Mouse (Mus musculus) adrenal gland, postnatal 36 days (tissue): ENCODE data around the gene Dzip1l. TPM values are rescaled to one million over a fixed set of nuclear protein-coding genes. Genes with fewer than 3 reads are reported as not detected.
A peak's percentile ranks its signal among the peaks of the same experiment; 100 is the strongest.

ENCODE experiments used
- DNase-seq, 2 experiments: peaks; one replicate each; pipeline ENCODE4 v3.0.0; 2021; ENCODE audit warnings: mixed read lengths in 1 of 2
- total RNA-seq, 2 experiments: library from RNA; stranded (reverse); gene quantifications; 2 replicates each; pipeline ENCODE4 v1.2.3; 2021

Gene Dzip1l
- total RNA-seq, 2 experiments from 2014 or later, result 4.5 to 4.6 TPM

DNA sequence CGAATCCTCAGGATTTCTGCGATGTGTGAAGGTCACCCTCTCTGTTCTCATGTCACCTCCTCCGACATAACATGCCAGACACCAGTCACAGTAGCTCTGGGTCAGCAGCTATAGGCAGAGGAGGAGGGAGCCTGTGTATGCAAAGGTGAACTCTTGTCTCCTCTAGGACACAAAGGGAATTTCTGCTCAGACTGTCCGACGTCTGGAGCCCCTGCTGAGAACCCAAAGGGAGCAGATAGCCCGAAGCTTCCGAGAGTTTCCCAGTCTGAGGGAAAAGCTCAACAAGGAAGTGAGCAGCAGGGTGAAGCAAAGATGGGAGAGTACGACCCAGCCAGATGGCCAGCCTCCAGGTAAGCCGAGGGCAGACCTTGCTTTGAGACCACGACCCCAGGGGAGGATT lies 31.5 kb downstream of the Dzip1l start:
- no peak for DNase-seq

DNA sequence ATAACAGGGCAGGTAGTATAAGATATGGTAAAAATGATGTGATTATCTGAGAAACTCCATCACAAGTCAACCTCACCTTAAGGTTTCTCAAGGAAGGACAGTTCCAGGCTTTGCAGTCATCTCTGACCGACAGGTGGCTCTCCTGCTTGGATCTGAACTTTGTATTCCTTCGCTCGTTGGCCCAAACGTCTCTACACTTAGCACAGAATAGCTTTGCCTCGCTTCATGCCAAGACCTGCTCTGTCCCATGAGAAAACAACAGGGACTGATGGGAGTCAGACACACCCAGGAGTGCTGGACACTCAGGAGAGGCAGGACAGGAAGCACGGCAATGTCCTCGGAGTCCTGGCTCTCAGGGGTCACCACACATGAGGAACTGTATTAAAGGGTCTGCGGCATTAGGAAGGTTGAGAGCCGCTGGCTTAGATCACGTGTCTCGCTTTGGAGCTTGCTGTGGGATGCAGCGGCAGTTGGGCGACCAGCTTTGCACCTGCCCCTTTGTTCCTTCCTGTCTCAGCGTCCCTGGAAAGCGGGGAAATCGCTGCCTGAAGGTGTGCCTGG lies 32.4 kb downstream of the Dzip1l start:
- DNase-seq, result no peak

DNA sequence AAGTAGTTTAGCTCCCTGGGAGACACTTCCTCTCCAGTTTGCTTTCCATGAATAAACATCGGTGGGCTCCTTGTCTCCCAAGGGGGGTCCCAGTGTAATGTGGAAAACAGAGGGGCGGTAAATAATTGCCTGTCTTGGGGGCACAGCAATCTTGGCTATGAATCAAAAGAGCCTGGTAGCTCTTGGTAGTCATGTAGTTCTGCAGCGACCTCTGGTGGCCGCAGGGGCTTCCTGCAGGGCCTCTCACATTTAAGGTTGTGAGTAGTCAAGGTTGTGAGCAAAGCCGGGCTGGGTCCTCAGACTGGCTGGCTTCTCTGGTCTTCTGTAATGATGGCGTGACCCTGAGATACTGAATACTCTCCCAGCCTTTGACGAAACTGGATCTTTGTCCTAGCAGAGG lies 33.1 kb downstream of the Dzip1l start:
- DNase-seq, result peak; percentile 76 to 77

DNA sequence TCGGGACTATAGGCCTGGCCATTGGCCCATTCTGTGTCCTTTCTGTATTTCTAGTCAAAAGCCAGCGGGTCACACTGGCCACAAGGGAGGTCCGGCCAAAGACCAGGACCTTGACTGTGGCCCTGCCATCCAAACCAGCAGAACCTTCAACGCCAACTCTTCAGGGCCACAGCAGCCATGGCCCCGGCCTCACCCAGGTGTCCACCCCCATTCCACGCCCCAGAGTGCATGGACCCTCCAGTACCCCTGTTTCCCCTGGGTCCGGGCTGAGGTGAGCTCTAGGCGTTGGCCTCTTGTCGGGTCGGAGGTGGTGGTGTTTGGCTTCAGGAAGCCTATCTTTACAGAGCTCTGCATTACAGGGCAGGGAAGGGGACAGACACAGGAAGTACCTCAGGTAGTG lies 33.6 kb downstream of the Dzip1l start:
- DNase-seq, result peak in 1 of 2 experiments; percentile 25

DNA sequence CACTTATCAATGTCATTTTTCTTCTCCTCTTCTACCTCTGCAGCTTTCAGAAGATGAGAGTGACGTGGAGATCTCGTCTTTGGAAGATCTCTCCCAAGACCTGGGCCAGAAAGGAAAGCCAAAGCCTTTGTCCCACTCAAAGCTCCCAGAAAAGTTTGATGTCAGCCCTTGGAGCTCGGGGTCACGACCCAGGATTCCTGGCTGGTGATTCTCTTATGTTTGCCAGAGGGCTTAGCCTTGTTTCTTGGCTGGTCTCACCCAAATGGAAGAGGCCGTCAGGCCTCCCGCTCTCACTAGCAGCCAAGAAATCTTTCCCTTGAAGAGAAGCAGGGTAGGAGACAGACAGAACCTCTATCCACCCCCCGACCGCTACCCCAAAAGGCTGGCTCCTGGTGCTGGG lies 38.3 kb downstream of the Dzip1l start:
- peak; percentile 24 to 40 for DNase-seq

DNA sequence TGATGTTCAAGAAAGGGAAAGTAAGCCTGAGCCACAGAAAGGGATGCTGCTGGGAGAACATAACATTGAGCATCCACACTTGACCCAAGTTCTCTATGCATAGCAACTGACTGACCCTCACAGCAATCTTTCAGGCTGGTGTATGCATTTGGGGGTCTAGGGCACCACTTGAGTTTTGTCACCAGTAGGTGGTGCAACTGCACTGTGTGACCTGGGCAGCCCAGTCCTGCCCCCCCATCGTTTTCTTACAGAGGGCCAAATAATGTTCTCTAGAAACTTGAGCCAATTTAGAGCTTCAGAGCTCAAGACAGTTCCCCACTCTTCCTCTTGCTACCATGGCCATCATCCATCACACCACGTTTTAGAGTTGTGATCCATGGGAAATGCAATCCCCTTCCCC lies 42.3 kb downstream of the Dzip1l start:
- DNase-seq, result peak in 1 of 2 experiments; percentile 18

DNA sequence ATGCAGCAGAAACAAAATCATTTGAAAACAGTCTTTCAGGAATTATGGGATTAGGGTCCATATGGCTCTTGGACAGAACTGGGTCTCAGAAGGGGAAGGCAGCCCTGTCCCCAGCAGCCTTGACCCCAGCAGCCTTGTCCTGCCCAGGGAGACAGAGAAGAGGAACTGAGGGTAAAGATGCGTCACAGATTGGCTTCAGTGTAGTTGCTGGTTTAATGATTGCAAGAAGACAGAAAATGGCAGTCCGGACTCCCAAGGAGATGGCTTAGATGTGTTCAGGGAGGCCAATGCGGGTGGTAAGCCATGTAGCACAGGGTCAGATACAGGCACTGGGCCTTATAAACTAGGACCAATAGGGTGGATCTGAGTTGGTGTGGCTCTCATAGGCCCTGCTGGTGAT lies 46.4 kb downstream of the Dzip1l start:
- DNase-seq, result no peak

DNA sequence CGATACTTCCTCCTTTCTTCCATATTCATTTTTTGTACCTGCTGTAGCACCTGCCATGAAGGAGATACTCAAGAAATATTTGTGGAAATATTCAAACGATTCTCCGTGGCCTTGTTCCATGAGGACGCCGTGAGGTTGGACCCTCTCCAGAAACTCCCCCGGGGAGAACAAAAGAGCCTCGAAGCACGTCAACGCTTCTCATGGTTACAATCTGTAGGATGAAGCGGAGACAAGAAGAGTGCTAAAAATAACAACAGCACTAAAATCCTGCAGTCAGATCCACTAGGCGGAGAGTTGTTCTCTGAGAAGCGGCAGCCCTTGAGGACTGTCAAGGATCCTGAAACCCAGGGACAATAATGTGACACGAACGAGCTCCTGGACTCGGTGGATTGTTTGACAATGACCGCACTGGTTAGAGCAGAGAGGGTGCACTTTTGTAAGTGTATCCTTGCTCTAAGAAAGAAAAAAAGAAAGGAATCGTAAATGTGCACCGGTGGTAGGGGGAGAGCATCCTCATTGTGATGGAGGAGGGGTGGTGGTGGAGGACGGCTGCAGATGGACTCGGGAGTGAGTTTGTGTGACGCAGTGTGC lies 52.8 kb downstream of the Dzip1l start:
- DNase-seq, result no peak

DNA sequence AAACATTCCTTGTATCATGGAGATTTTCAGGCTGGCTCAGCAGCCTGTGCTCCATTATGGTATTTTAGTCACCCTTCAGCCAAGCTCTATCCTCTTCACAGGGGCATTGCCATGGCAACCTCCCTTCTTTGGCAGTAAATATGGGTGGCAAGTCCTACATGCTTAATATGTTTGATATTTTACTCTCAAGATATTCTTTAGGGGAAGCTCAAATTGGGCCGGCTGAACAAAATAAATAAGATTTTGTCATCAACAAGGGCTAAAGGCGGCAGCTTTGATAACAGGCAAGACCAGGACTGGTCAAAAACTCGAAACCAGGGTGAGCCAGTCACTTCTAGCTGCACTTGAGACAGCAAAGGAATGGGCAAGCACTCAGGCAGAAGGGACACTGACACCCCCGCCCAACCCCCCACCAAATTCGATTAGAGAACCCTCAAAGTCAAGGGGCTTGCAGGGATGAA lies 55.8 kb downstream of the Dzip1l start:
- DNase-seq, result no peak

DNA sequence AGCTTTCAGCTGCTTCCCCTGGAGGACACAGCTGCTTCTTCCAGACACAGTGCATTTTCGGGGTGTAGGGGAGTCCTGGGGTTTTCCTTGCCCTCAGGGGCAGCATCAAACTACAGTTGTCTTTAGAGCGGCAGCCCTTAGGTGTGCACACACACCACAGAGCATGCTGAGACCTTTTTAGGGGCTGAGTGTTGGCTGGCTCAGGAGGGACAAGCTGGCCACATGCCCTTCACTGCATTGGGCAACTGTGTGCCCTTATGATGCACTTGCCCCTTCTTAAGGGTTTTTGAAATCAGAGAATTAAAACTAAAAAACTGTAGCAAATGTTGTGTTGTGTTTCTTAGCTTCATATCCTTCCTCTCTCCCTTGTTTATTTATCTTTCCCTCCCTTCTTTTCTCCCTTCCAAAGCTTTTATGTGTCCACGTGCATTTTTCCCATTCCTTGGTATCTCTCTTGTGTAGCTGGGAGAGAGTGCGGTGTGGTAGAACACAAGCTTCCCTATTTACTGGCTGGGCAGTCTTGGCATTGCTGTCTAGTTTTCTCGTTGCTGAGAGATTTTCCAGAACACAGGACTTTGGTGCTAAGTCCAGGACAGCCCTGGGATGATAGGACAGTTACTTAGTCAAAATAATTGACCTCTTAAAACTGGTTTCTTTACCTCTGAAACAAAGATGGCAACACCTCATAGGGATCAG lies 56.4 kb downstream of the Dzip1l start:
- DNase-seq, result no peak

DNA sequence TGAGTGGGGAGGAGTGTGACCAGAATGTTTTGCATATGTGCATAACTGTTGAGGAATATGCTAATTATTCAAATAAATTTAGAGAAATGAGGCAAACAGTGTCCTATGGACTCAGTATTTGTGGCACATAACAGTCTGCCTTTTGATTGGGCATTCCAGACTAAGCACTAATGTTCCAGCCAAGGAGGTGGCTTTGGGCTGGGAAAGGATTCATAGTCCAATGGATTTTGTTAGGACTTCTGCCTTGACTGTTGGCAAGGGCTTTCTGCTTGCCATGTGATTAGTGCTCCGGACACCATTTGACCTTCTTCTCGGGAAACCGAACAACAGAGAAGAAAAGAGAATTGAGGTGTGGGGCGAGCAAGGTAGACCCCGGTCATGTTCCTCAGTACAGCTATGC lies 60.5 kb downstream of the Dzip1l start:
- no peak for DNase-seq

DNA sequence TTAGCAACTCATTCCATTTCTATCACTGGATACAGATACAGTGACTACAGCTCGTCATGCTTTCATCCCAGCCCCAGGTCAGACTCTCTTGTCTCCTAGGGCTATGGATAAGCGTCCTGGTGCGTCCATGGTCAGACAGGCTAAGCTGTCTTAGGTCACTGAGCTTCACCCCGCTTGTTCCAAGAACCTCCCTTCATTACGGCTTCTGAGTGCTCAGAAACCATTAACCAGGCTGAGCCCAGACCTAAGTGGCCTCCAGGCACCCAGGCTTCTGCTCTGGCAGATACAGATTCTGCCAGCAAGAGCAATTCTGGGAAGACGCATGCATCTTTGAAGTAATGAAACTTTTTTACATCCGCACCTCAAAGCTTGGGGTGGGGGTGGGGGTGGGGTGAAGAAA lies 61.1 kb downstream of the Dzip1l start:
- no peak for DNase-seq

DNA sequence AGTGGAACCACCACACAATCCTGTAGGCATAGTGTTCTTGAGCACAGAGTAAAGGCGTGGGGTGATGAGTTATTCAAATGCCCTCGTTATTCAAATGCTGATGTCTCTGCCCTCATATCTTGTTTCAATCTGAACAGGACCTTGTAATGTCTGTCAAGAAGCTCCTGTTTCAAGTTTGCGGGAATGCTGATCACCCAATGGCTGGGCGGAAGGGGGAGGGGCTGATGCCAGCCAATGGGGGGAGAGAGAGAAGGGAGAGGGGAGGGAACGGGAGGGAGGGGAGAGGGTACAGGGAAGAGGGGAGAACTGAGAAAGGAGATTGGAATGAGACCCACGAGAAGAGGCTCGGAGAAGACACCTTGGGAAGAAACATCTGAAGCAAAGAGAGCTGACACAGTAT lies 65.7 kb downstream of the Dzip1l start:
- no peak for DNase-seq

DNA sequence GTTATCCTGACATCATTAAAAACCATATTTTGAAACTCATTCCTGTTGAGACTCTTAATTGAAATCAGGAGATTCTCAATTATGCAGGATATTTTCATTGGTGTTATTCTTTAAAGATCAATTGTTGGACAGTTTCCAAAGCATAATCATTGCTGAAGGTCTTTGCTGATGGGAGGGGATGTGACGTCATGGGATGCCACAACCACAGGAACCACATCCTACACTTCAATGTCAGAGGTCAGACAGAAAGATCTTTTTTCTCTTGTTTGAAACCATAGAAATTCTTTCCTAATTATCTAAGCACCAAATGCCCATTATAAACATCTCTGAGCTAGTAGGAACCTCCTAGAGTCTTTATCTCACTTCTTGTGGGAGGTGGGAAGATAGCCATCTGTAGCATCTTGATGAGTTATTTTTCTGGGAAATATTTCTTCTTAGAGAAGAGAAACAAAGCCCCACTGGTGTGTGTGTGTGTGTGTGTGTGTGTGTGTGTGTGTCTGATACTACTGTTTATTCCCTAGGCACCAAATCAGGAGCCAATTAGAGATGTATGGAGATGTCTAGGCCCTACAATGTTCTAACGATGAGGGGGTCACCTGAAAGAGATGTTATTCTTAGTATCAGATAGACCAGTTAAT lies 70.6 kb downstream of the Dzip1l start:
- no peak for DNase-seq

DNA sequence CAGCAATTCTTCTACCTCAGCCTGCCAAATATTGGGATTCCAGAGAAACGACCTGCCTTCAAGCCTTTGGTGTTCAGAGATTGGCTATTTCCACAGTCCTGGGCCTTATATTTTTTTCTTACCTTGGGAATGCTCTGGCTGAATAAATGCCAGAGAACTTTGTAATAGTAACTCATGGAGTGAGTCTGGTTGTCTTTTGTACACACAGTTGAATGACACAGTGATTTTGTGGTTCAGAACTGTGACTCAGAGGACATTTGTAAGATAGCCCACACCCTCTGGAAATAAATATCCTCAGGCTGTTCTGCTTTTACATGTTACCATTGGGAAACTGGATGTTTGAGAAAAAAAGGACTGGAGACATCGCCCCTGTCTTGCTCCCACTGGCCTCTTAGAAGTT lies 71.9 kb downstream of the Dzip1l start:
- no peak for DNase-seq

DNA sequence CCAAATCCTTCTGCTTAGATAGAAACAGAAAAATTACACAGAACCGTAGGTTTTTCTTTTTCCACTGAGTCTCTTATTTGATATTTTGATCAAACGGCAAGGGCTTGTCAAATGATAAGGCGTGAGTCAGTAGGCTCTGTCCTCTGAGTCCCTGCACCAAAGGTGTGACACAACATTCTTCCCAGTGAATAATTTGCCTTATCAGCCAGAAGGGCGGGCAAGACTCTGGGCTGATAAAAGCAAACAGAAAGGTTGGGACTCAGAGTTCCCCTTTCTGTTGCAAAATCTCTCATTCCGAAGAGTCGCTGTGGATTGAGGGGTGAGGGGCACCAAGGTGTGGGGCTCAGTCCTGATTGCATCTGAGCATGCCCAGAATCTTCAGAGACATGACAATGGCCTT lies 72.9 kb downstream of the Dzip1l start:
- DNase-seq, result no peak

DNA sequence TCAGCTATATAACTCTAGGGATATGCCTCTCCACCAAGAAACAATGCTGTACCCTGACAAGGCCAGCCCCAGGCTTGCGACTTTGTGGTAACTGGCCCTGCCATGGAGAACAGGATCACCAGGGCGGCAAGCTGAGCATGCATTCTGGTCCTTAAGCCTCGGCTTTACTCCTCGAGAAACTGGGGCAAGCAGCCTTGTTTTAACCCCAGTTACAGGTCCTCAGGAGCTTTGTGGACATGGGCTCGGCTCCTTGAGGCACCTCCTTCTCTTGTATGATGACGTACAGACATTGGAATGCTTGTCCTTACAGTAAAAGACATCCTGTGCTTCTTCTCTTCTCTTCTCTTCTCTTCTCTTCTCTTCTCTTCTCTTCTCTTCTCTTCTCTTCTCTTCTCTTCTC lies 74.4 kb downstream of the Dzip1l start:
- no peak for DNase-seq

DNA sequence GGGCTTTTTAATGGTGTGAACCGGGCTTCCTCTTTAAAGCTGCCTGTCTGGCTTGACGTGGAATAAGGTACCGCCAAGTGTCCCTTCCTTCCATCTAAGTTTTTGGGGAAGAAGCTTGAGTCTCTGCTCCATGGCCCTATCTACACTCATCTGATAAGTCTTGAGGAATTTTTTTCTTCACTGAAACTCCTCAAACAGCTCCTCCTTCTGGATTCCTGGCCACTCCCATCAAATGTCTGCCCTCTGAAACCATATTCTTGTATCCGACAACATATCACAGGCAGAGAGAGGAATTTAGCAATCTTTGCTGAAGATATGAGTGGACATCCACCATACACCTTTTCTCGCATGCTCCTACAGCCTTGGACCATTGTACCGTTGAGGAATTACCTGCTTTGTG lies 77.0 kb downstream of the Dzip1l start:
- no peak for DNase-seq

DNA sequence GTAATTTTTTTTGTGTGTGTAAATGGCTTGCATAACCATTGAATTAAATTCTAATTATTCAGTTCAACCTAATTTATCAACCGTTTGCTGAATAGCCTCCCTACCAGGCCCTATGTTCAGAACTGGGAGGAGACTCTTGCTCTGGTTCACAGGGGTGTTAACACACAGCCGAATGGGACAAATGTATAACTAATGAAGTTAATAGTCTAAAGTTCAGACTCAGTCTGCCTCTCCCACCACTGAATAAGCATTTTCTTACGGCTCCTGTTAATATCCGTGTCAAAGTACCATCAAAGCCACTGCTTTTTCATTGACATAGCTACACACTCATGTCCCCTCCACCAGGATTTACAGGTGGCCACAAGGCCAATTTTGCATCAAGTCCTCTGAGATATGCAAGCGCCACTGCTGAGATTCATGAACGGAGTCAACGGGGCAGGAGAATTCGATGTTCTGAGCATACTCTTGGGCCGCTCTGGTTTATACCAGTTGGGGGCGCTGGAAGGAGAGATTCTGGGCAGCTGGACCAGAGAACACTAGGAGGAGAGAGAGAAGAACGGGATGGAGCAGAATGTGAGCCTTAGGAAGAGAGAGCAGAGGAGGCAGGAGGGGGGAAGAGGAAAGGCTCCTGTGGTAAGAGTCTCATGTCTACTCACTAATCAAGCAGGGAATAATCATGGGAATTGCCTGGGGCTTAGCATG lies 78.3 kb downstream of the Dzip1l start:
- no peak for DNase-seq

DNA sequence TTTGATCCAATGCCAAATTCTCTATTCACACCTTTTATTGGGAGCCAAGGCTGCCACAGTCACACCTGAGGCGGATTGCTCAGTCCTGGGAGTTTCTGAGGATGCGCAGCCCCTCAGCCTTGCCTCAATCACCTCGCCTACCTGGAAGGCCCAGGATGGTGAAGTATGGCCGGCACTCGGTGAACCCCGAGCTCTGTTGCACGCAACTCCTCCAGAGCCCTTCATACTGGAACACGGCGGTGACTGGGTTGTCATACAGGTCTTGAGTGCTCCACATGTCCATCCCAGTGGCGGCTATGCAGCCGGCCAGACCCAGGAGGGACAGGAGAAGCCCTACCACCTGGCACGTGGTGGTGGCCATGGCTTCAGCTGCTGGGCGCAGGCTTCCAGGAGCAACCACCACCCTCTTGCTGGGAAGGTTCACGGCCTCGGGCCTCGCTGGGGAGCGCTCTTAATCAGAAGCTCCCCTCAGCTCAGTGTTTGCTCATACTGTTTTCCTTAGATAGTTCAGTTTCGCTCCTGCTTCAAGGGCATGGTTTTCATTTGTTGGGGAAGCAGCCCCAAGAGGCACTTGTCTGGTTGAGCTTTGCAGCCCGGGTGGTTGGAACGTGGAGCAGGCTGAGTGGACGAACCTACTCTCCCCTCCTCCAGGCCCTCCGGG lies 80.4 kb downstream of the Dzip1l start:
- no peak for DNase-seq

DNA sequence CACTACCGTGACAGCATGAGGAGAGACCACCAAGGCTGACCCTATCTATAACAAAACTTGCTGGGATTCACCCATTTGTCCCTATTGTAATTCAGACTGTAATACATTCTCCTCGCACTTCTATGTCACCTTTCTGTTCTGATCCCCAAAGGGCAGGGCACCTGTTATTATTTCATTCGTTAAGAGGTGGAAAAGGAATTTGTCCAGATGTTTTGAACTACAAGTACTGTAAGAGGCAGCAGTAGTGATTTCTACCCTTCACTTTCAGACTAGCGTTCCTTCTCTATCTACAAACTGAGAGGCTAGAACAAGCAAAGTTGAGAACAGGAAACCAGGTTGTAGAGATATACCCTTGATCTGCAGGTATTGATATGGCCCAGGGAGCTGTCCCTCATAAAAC lies 81.0 kb downstream of the Dzip1l start:
- DNase-seq, result no peak

DNA sequence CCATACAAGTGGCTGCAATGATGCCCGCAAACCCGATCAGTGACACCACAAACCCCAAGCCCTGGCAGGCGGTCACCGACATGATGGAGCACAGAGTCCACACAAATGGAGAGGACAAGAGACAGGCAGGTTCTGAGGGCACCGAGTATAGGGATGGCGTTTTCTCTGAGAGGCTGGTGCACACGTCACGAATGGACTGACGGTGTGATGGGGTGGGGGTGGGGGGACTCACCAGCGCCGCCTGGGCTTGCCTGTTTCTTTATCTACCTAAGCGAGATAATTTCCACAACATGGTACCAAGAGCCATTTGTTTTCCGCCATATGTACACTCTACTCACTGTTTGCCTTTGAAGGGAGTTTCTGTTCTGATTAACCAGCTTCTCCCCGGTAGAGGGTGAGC lies 87.8 kb downstream of the Dzip1l start, which contains the start of gene Cldn18:
Gene Cldn18 (minus strand): TSS at position 134 of the 400 bp plus-strand sequence.
- DNase-seq, result no peak
